In genomic region chr7:96765321-96765960, GRCm38 (mm10) we compare ENCODE assay signal across 10 mouse cellular contexts.
DNase-seq lines count a peak whose midpoint lies in the region; ATAC-seq lines count a peak whose summit lies in the region.
"Had no signal": no experiment of that assay in that cellular context is flagged by ENCODE, and none has a peak within 500 bp of the region (broad histone marks: within the 10 kb centered on the region; RNA-seq: fewer than 3 reads in every experiment).

No protein-coding gene starts in this region.

- 0 out of 2 replicates have a peak, but pooled peaks have one; percentile 13 for ATAC-seq in frontal cortex, adult (ENCODE audit: low TSS enrichment)
- ATAC-seq in limb, embryonic 12.5 days (ENCODE audit: insufficient number of reproducible peaks, insufficient read depth, low FRiP score, low TSS enrichment, low read depth), result no peak
- ATAC-seq in activated CD4-positive, CD25-positive, alpha-beta regulatory T cell, adult 4 months, result no peak

- H3K9ac ChIP-seq in limb, embryonic 12.5 days (replicated peaks), result no peak overlapping the region

- no peak overlapping the region; the same call in 1 of the 2 replicates for H3K4me2 ChIP-seq in limb, embryonic 12.5 days

- H3K9me3 ChIP-seq in limb, embryonic 12.5 days, result peaks cover 3% of the 10 kb centered on the region; the same call in 1 of the 2 replicates

- 52% methylated on average over 15 of the region's 15 CpGs for WGBS in limb, embryonic 12.5 days

- H3K27me3 ChIP-seq in limb, embryonic 12.5 days, result no peaks in the 10 kb centered on the region

- peaks cover 16% of the 10 kb centered on the region for H3K4me1 ChIP-seq in limb, embryonic 12.5 days (replicated peaks)

- DNase-seq in frontal cortex, postnatal 10 days (ENCODE audit: low spot score in 2 of 2), result no peak
- DNase-seq in left cerebral cortex, postnatal 4 days, result peak; percentile 50
- no peak for DNase-seq in left cerebral cortex, postnatal 10 days (ENCODE audit: extremely low spot score in 1 of 2, low spot score in 2 of 2)
- DNase-seq in adrenal gland, postnatal 36 days, result peak; percentile 57 to 71
- no peak for DNase-seq in gastrocnemius, postnatal 10 days
- DNase-seq: cerebellum, adult 11-12 months had no signal

- H3K4me3 ChIP-seq in limb, embryonic 12.5 days (replicated peaks), result no peak overlapping the region

- intact Hi-C loops in left cerebral cortex, postnatal 4 days (cut with DNase I), result no loop called here
- intact Hi-C loops in left cerebral cortex, postnatal 10 days (cut with DNase I), result no loop called here

- peaks cover 34% of the 10 kb centered on the region for H3K36me3 ChIP-seq in limb, embryonic 12.5 days

- H3K27ac ChIP-seq in limb, embryonic 12.5 days, result peak overlapping the region; percentile 31; the same call in 1 of the 2 replicates
- H3K27ac ChIP-seq: macrophage had no signal

Comparison
In these comparisons a context has a peak if more than half of its experiments do, and no peak if none do; other contexts are left out.
1. DNase-seq: peak in left cerebral cortex, postnatal 4 days (single experiment) and adrenal gland, postnatal 36 days (2 of 2); none in frontal cortex, postnatal 10 days (0 of 2), left cerebral cortex, postnatal 10 days (0 of 2) and gastrocnemius, postnatal 10 days (single experiment).